Mouse (Mus musculus): ENCODE results near the gene Syt8. TPM values are rescaled to one million over a fixed set of nuclear protein-coding genes. Genes with fewer than 3 reads are reported as not detected.

The Syt8 gene
- total RNA-seq, 2 experiments from 2014 or later = not detected

Other genes starting within 250 kb of the Syt8 start
- gene Gm10153, start 244.5 kb upstream of the Syt8 start, total RNA-seq (2015; ENCODE audit: low replicate concordance) = not detected in 2 replicates
- not detected in 2 replicates for gene Gm10153, start 244.5 kb upstream of the Syt8 start, total RNA-seq (2017; ENCODE audit: low replicate concordance)
- not detected in 2 replicates for gene Krtap5-3, start 233.5 kb upstream of the Syt8 start, total RNA-seq (2015; ENCODE audit: low replicate concordance)
- not detected in 2 replicates for gene Krtap5-3, start 233.5 kb upstream of the Syt8 start, total RNA-seq (2017; ENCODE audit: low replicate concordance)
- not detected in 2 replicates for gene Gm7579, start 223.0 kb upstream of the Syt8 start, total RNA-seq (2015; ENCODE audit: low replicate concordance)
- gene Gm7579, start 223.0 kb upstream of the Syt8 start, total RNA-seq (2017; ENCODE audit: low replicate concordance) = not detected in 2 replicates
- not detected in 2 replicates for gene Krtap5-5, start 204.9 kb upstream of the Syt8 start, total RNA-seq (2015; ENCODE audit: low replicate concordance)
- not detected in 2 replicates for gene Krtap5-5, start 204.9 kb upstream of the Syt8 start, total RNA-seq (2017; ENCODE audit: low replicate concordance)
- not detected in 2 replicates for gene Gm40460, start 193.8 kb upstream of the Syt8 start, total RNA-seq (2015; ENCODE audit: low replicate concordance)
- gene Gm40460, start 193.8 kb upstream of the Syt8 start, total RNA-seq (2017; ENCODE audit: low replicate concordance) = not detected in 2 replicates
- not detected in 2 replicates for gene Gm2431, start 176.5 kb upstream of the Syt8 start, total RNA-seq (2015; ENCODE audit: low replicate concordance)
- not detected in 2 replicates for gene Gm2431, start 176.5 kb upstream of the Syt8 start, total RNA-seq (2017; ENCODE audit: low replicate concordance)
- not detected in 2 replicates for gene Gm4559, start 160.5 kb upstream of the Syt8 start, total RNA-seq (2015; ENCODE audit: low replicate concordance)
- not detected in 2 replicates for gene Gm4559, start 160.5 kb upstream of the Syt8 start, total RNA-seq (2017; ENCODE audit: low replicate concordance)
- not detected in 2 replicates for gene Krtap5-1, start 137.7 kb upstream of the Syt8 start, total RNA-seq (2015; ENCODE audit: low replicate concordance)
- not detected in 2 replicates for gene Krtap5-1, start 137.7 kb upstream of the Syt8 start, total RNA-seq (2017; ENCODE audit: low replicate concordance)
- not detected in 2 replicates for gene Krtap5-4, start 131.3 kb upstream of the Syt8 start, total RNA-seq (2015; ENCODE audit: low replicate concordance)
- gene Krtap5-4, start 131.3 kb upstream of the Syt8 start, total RNA-seq (2017; ENCODE audit: low replicate concordance) = not detected in 2 replicates
- 1.0 and 1.2 TPM in 2 replicates for gene Ifitm10, start 61.1 kb upstream of the Syt8 start, total RNA-seq (2015; ENCODE audit: low replicate concordance)
- 0.42 TPM in 1 of 2 replicates, not detected in the other for gene Ifitm10, start 61.1 kb upstream of the Syt8 start, total RNA-seq (2017; ENCODE audit: low replicate concordance)
- gene Gm49369, start 52.2 kb upstream of the Syt8 start, total RNA-seq (2015; ENCODE audit: low replicate concordance) = not detected in 2 replicates
- 121 and 215 TPM in 2 replicates for gene Gm49369, start 52.2 kb upstream of the Syt8 start, total RNA-seq (2017; ENCODE audit: low replicate concordance)
- 138 and 155 TPM in 2 replicates for gene Ctsd, start 46.8 kb upstream of the Syt8 start, total RNA-seq (2015; ENCODE audit: low replicate concordance)
- gene Ctsd, start 46.8 kb upstream of the Syt8 start, total RNA-seq (2017; ENCODE audit: low replicate concordance) = 126 and 150 TPM in 2 replicates
- 19.6 TPM in 1 of 2 replicates, not detected in the other for gene Tnni2, start 7.0 kb downstream of the Syt8 start, total RNA-seq (2015; ENCODE audit: low replicate concordance)
- gene Tnni2, start 7.0 kb downstream of the Syt8 start, total RNA-seq (2017; ENCODE audit: low replicate concordance) = 2.0 and 6.4 TPM in 2 replicates
- gene Lsp1, start 26.0 kb downstream of the Syt8 start, total RNA-seq (2015; ENCODE audit: low replicate concordance) = 119 and 155 TPM in 2 replicates
- gene Lsp1, start 26.0 kb downstream of the Syt8 start, total RNA-seq (2017; ENCODE audit: low replicate concordance) = 98.7 and 120 TPM in 2 replicates
- not detected in 2 replicates for gene Tnnt3, start 64.0 kb downstream of the Syt8 start, total RNA-seq (2015; ENCODE audit: low replicate concordance)
- gene Tnnt3, start 64.0 kb downstream of the Syt8 start, total RNA-seq (2017; ENCODE audit: low replicate concordance) = 2.0 TPM in 1 of 2 replicates, not detected in the other
- gene Mrpl23, start 97.8 kb downstream of the Syt8 start, total RNA-seq (2015; ENCODE audit: low replicate concordance) = not detected in 2 replicates
- gene Mrpl23, start 97.8 kb downstream of the Syt8 start, total RNA-seq (2017; ENCODE audit: low replicate concordance) = 3.7 and 8.1 TPM in 2 replicates
- not detected in 2 replicates for gene Igf2, start 232.0 kb downstream of the Syt8 start, total RNA-seq (2015; ENCODE audit: low replicate concordance)
- not detected in 2 replicates for gene Igf2, start 232.0 kb downstream of the Syt8 start, total RNA-seq (2017; ENCODE audit: low replicate concordance)
- not detected in 2 replicates for gene Gm49394, start 235.1 kb downstream of the Syt8 start, total RNA-seq (2015; ENCODE audit: low replicate concordance)
- not detected in 2 replicates for gene Gm49394, start 235.1 kb downstream of the Syt8 start, total RNA-seq (2017; ENCODE audit: low replicate concordance)

Measured in erythroblast, adult 5-6 weeks (primary cell).